Comparison of ENCODE assay signal across 10 mouse cellular contexts in genomic region chr10:13108021-13108548, GRCm38 (mm10). TPM values are rescaled to one million over a fixed set of nuclear protein-coding genes. Genes with fewer than 3 reads are reported as not detected.
A peak's percentile ranks its signal among the peaks of the same experiment; 100 is the strongest.
DNase-seq lines count a peak whose midpoint lies in the region; ATAC-seq and TF ChIP-seq lines count a peak whose summit lies in the region.
"Had no signal": no experiment of that assay in that cellular context is flagged by ENCODE, and none has a peak within 500 bp of the region (broad histone marks: within the 10 kb centered on the region; RNA-seq: fewer than 3 reads in every experiment).

No protein-coding gene starts in this region.

- ATAC-seq in frontal cortex, adult (ENCODE audit: low TSS enrichment) = peak; percentile 20; the same call in 1 of the 2 replicates
- ATAC-seq in forebrain, embryonic 11.5 days (replicated peaks; ENCODE audit: low FRiP score) = peak; percentile 93
- ATAC-seq in limb, embryonic 14.5 days (ENCODE audit: low FRiP score, low read depth) = no peak

- no peak for DNase-seq in frontal cortex, adult 2 months (ENCODE audit: extremely low spot score in 1 of 2, low spot score in 1 of 2)
- peak; percentile 82 for DNase-seq in forebrain, embryonic 11.5 days (ENCODE audit: low spot score)
- DNase-seq in limb, embryonic 14.5 days (ENCODE audit: low spot score) = no peak
- no peak for DNase-seq in right cerebral cortex, postnatal 14 days
- DNase-seq in layer of hippocampus, postnatal 25 days (ENCODE audit: extremely low spot score in 1 of 2, low spot score in 1 of 2) = no peak
- no peak for DNase-seq in left cerebral cortex, postnatal 10 days (ENCODE audit: extremely low spot score in 1 of 2, low spot score in 2 of 2)
- DNase-seq: kidney, adult 8-10 months had no signal

- no peaks in the 10 kb centered on the region for H3K4me1 ChIP-seq in ES-Bruce4 (ENCODE audit: control insufficient read depth, insufficient read depth, low read length)
- peaks cover 20% of the 10 kb centered on the region; the same call in 1 of the 2 replicates for H3K4me1 ChIP-seq in forebrain, embryonic 11.5 days (replicated peaks; ENCODE audit: control insufficient read depth, insufficient read depth, low read length)
- H3K4me1 ChIP-seq in limb, embryonic 14.5 days (ENCODE audit: control insufficient read depth, insufficient read depth, low read length) = peaks cover 6% of the 10 kb centered on the region
- H3K4me1 ChIP-seq: liver, embryonic 15.5 days had no signal

- peak overlapping the region; percentile 63 for H3K27ac ChIP-seq in ES-Bruce4 (ENCODE audit: insufficient read depth, low read length)
- H3K27ac ChIP-seq in forebrain, embryonic 11.5 days (ENCODE audit: low read depth, low read length) = peak overlapping the region; percentile 89
- H3K27ac ChIP-seq in limb, embryonic 14.5 days (replicated peaks; ENCODE audit: low read depth, low read length) = peak overlapping the region; percentile 40
- H3K27ac ChIP-seq: liver, embryonic 15.5 days had no signal

- TF ChIP-seq POLR2A in ES-Bruce4 (IDR thresholded peaks at IDR 0.05; ENCODE audit: insufficient read depth, low read length) = no peak
- TF ChIP-seq POLR2A in limb, embryonic 14.5 days (IDR thresholded peaks at IDR 0.05; ENCODE audit: borderline replicate concordance, extremely low read depth, insufficient read depth, insufficient read length) = no peak

- H3K9ac ChIP-seq in ES-Bruce4 (ENCODE audit: low read depth, poor library complexity, severe bottlenecking) = no peak overlapping the region
- H3K9ac ChIP-seq in forebrain, embryonic 11.5 days (ENCODE audit: low read length) = no peak overlapping the region
- no peak overlapping the region for H3K9ac ChIP-seq in limb, embryonic 14.5 days (ENCODE audit: low read depth, low read length, severe bottlenecking)
- H3K9ac ChIP-seq: liver, embryonic 15.5 days had no signal

- no peak overlapping the region; the same call in 1 of the 2 replicates for H3K4me2 ChIP-seq in forebrain, embryonic 11.5 days (ENCODE audit: low read depth, low read length, severe bottlenecking)
- H3K4me2 ChIP-seq in limb, embryonic 14.5 days (replicated peaks; ENCODE audit: low read depth, low read length, severe bottlenecking) = no peak overlapping the region
- H3K4me2 ChIP-seq: liver, embryonic 15.5 days had no signal

- WGBS in forebrain, embryonic 11.5 days = 4% methylated on average over 7 of the region's 7 CpGs
- 24% methylated on average over 7 of the region's 7 CpGs for WGBS in limb, embryonic 14.5 days

- no peak for TF ChIP-seq CTCF in ES-Bruce4 (IDR thresholded peaks at IDR 0.05; ENCODE audit: low read depth, low read length)

- TF ChIP-seq EP300 in ES-Bruce4 (IDR thresholded peaks at IDR 0.05; ENCODE audit: insufficient read depth, low read depth, low read length) = peak; percentile 79

- H3K27me3 ChIP-seq in ES-Bruce4 (ENCODE audit: control insufficient read depth, insufficient read depth, low read length, poor library complexity, severe bottlenecking) = no peaks in the 10 kb centered on the region
- H3K27me3 ChIP-seq in forebrain, embryonic 11.5 days (ENCODE audit: control insufficient read depth, insufficient read depth, low read length) = no peaks in the 10 kb centered on the region
- H3K27me3 ChIP-seq in limb, embryonic 14.5 days (ENCODE audit: control insufficient read depth, insufficient read depth, low read length) = no peaks in the 10 kb centered on the region
- H3K27me3 ChIP-seq: liver, embryonic 15.5 days had no signal

- no peak overlapping the region for H3K4me3 ChIP-seq in ES-Bruce4 (ENCODE audit: low read depth, low read length)
- H3K4me3 ChIP-seq in forebrain, embryonic 11.5 days (ENCODE audit: low read depth, low read length) = no peak overlapping the region
- H3K4me3 ChIP-seq in limb, embryonic 14.5 days (replicated peaks; ENCODE audit: low read length) = no peak overlapping the region
- H3K4me3 ChIP-seq: liver, embryonic 15.5 days had no signal

- no peaks in the 10 kb centered on the region for H3K36me3 ChIP-seq in ES-Bruce4 (ENCODE audit: control insufficient read depth, insufficient read depth, low read length, poor library complexity, severe bottlenecking)
- H3K36me3 ChIP-seq in forebrain, embryonic 11.5 days (ENCODE audit: control insufficient read depth, insufficient read depth, low read length) = no peaks in the 10 kb centered on the region
- H3K36me3 ChIP-seq in limb, embryonic 14.5 days (ENCODE audit: control insufficient read depth, insufficient read depth, low read length) = peaks cover 3% of the 10 kb centered on the region; the same call in 1 of the 2 replicates
- H3K36me3 ChIP-seq: liver, embryonic 15.5 days had no signal

- intact Hi-C loops in left cerebral cortex, postnatal 10 days (cut with DNase I) = no loop called here

- H3K9me3 ChIP-seq in ES-Bruce4 (replicated peaks; ENCODE audit: control insufficient read depth, insufficient read depth, low read length, poor library complexity, severe bottlenecking) = no peaks in the 10 kb centered on the region
- H3K9me3 ChIP-seq in forebrain, embryonic 11.5 days (ENCODE audit: control insufficient read depth, low read length) = no peaks in the 10 kb centered on the region
- no peaks in the 10 kb centered on the region for H3K9me3 ChIP-seq in limb, embryonic 14.5 days (ENCODE audit: control insufficient read depth, low read length)
- H3K9me3 ChIP-seq: liver, embryonic 15.5 days had no signal

RNA-seq across cellular contexts. Expression of gene Plagl1, which starts 47.8 kb away (rescaled TPM):
- polyA plus RNA-seq in frontal cortex, adult 2 months (2012; rRNA removed) = 21.4 and 25.9 TPM in 2 replicates
- 20.3 and 23.2 TPM in 2 replicates for polyA plus RNA-seq in ES-Bruce4 (2011; ENCODE audit: insufficient read depth, insufficient read length, low read depth, missing spikeins)
- polyA plus RNA-seq in forebrain, embryonic 11.5 days (2014; fragmentation: Nextera tagmentation; extraction: Ambion mirVana) = 153 and 159 TPM in 2 replicates
- 841 and 1,093 TPM in 2 replicates for polyA plus RNA-seq in limb, embryonic 14.5 days (2012; rRNA removed)
- polyA plus RNA-seq in limb, embryonic 14.5 days (2014; fragmentation: Nextera tagmentation; extraction: Ambion mirVana) = 298 and 354 TPM in 2 replicates
- total RNA-seq in layer of hippocampus, postnatal 25 days (2021) = 10 to 100 TPM; 17.5 to 19.9 TPM
- 10 to 100 TPM; 17.4 to 22.9 TPM for total RNA-seq in left cerebral cortex, postnatal 10 days (2021)
